Mouse (Mus musculus) intestine, embryonic 14.5 days (tissue): Measurements from ENCODE around the gene Eif2d. TPM values are rescaled to one million over a fixed set of nuclear protein-coding genes. Genes with fewer than 3 reads are reported as not detected.

ENCODE experiments used
- ATAC-seq: fragments of 200-750 bp; cut with Nextera tagmentation; replicated peaks from 2 replicates; pipeline ENCODE4 v1.8.0; 2017; ENCODE audit warnings: low read depth, moderate number of reproducible peaks, moderate TSS enrichment, moderate library complexity; ENCODE audit not compliant: low FRiP score, low TSS enrichment
- DNase-seq: peaks from one replicate; pipeline ENCODE4 v3.0.0-alpha.2; 2018; ENCODE audit warnings: low spot score
- H3K27ac ChIP-seq: fragments of 300-500 bp; sonication (generic); 2 replicates; pipeline ENCODE4 v1.5.1; 2014; ENCODE audit warnings: low read depth, mild to moderate bottlenecking, control low read depth
- H3K27me3 ChIP-seq: fragments of 300-500 bp; sonication (generic); replicated peaks from 2 replicates; pipeline ENCODE4 v1.6.1; 2014; ENCODE audit warnings: low read length, control low read depth; ENCODE audit not compliant: control insufficient read depth, insufficient read depth
- H3K36me3 ChIP-seq: fragments of 300-500 bp; sonication (generic); 2 replicates; pipeline ENCODE4 v1.6.1; 2014; ENCODE audit warnings: low read length, control low read depth; ENCODE audit not compliant: control insufficient read depth, insufficient read depth
- H3K4me1 ChIP-seq: fragments of 300-500 bp; sonication (generic); replicated peaks from 2 replicates; pipeline ENCODE4 v1.6.1; 2014; ENCODE audit warnings: low read length, control low read depth, mixed read lengths; ENCODE audit not compliant: control insufficient read depth, insufficient read depth
- H3K4me2 ChIP-seq: fragments of 300-500 bp; sonication (generic); 2 replicates; pipeline ENCODE4 v1.6.1; 2014; ENCODE audit warnings: low read length
- H3K4me3 ChIP-seq: fragments of 300-500 bp; sonication (generic); 2 replicates; pipeline ENCODE4 v1.5.1; 2014; ENCODE audit warnings: low read depth, low read length, control low read depth, mixed read lengths
- H3K9ac ChIP-seq: fragments of 300-500 bp; sonication (generic); 2 replicates; pipeline ENCODE4 v1.6.1; 2014; ENCODE audit warnings: mild to moderate bottlenecking, low read length
- H3K9me3 ChIP-seq: fragments of 300-500 bp; sonication (generic); 2 replicates; pipeline ENCODE4 v1.6.1; 2016; ENCODE audit warnings: low read length, control low read depth; ENCODE audit not compliant: control insufficient read depth
- WGBS: fragments of 180-500 bp; shearing (Covaris S2); extraction: QIAGEN DNeasy Blood & Tissue Kit; methylation state at CpG from one replicate; pipeline ENCODE4 v1.1.7; 2014; 5-methylcytosine and 5-hydroxymethylcytosine counted together
- polyA plus RNA-seq: library from polyadenylated mRNA; unstranded; fragments of >200 nt; fragmentation: Nextera tagmentation; extraction: Ambion mirVana; gene quantifications from 2 replicates; pipeline ENCODE4 v1.2.1, GENCODE M21; 2014

Gene Eif2d
- polyA plus RNA-seq, 1 experiment from 2014 or later: 62.8 TPM

DNA sequence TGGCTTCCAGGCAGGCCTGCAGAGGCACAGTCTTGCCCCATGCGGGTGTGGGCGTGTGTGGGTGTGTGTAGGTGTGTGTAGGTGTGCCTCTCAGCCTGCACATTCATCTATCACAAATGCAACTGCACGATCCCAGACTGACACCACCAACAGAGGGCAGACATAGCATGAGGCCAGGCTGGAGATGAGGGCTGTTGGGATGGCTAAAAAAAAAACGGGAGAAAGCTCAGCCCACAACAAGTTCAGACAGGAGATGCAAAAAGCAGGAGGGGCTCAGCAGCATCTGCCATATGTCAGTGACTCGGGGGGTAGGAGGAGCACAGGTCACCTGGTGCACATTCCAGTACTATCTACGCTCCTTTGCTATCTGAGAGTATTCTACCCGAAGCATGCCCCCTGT, 75.2 kb downstream of the Eif2d start:
- Histone ChIP-seq H3K27ac (no peak overlapping the region), H3K27me3 (no peaks in the 10 kb centered on the region), H3K36me3 (no peaks in the 10 kb centered on the region), H3K4me3 (no peak overlapping the region), H3K9me3 (no peaks in the 10 kb centered on the region), H3K4me2 (no peak overlapping the region), H3K9ac (no peak overlapping the region), H3K4me1 (no peaks in the 10 kb centered on the region)
- ATAC-seq (no peak), DNase-seq (no peak)
- 44% methylated on average over 7 of the region's 7 CpGs for WGBS

DNA sequence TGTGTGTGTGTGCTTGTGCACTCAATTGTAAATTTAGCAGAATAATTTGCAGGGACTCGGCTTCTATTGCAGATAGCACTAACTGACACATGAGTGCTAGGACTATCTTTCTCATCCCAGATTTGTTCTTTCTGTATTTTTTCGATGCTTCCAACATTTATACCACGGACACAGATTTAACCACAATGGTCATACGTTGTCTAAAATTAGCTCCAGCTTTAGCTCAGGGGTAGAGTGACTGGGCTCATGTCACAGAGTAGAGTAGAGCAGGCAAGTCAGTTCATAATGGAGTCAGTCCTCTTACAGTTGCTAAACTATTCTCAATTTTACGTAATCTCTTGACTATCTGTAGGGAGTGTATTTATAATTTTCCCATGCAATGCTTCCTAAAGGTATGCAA, 75.7 kb downstream of the Eif2d start:
- H3K9me3 ChIP-seq: no peaks in the 10 kb centered on the region
- no peaks in the 10 kb centered on the region for H3K27me3 ChIP-seq
- ATAC-seq (no peak), DNase-seq (no peak)
- H3K27ac ChIP-seq: no peak overlapping the region
- H3K4me3 ChIP-seq: no peak overlapping the region
- H3K4me2 ChIP-seq: no peak overlapping the region
- H3K9ac ChIP-seq: no peak overlapping the region
- H3K4me1 ChIP-seq: no peaks in the 10 kb centered on the region
- H3K36me3 ChIP-seq: no peaks in the 10 kb centered on the region
- 76% methylated on average over 5 of the region's 5 CpGs for WGBS

DNA sequence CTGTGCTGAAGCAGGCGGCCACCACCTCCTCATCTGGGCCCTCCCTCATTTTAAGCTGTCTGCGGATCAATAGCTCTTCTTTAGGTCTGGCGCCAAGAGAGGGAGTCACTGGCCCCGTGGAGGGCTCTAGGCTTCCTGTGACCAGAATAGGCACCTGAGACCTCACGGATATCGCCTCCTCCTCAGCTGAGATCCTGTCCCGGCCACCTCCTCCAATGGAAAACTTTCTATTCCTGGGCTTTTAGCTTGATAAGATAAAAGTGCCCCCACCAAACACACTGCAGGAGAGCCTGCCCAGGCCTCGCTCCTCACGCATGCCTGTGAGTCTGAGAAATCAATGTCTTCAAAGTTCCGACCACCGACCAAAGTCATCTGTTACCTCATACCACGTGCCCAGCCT, 80.5 kb downstream of the Eif2d start:
- WGBS: 61% methylated on average over 12 of the region's 12 CpGs
- no peak for DNase-seq

DNA sequence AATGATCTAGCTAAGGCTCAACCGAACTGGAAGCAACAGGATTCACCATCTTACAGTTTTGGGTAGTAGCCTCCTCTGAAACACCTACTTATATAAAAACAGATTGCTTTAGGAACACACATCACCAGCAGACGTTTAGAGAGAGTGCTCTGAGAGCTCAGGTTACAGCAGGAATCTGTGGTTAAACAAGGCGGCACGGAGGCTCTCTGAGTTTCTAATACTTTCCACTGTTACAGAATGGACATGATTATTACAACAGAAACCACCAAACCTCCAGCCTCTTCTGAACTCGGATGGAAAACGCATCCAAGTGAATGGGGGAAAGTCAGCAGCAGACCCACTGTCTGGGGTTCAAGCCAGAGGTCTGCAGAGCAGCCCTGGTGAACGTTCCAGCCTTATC, 83.1 kb downstream of the Eif2d start:
- H3K27ac ChIP-seq: no peak overlapping the region

More for the DNA sequence above, 80.5 kb downstream of the Eif2d start:
- no peaks in the 10 kb centered on the region for H3K36me3 ChIP-seq
- no peaks in the 10 kb centered on the region for H3K27me3 ChIP-seq
- ATAC-seq: no peak
- no peak overlapping the region for H3K4me3 ChIP-seq
- no peak overlapping the region for H3K9ac ChIP-seq
- H3K27ac ChIP-seq: no peak overlapping the region
- no peak overlapping the region for H3K4me2 ChIP-seq
- H3K4me1 ChIP-seq: peaks cover 8% of the 10 kb centered on the region; the same call in 1 of the 2 replicates
- H3K9me3 ChIP-seq: no peaks in the 10 kb centered on the region

More for the DNA sequence above, 83.1 kb downstream of the Eif2d start:
- Histone ChIP-seq H3K27me3 (0 out of 2 replicates have a peak, but pooled peaks cover 7% of the 10 kb centered on the region), H3K4me2 (no peak overlapping the region), H3K4me1 (peaks cover 14% of the 10 kb centered on the region; the same call in 1 of the 2 replicates), H3K36me3 (no peaks in the 10 kb centered on the region), H3K9me3 (no peaks in the 10 kb centered on the region), H3K9ac (no peak overlapping the region), H3K4me3 (no peak overlapping the region)
- no peak for ATAC-seq
- 44% methylated on average over 7 of the region's 7 CpGs for WGBS
- DNase-seq: no peak

Other genes with a start within 250 kb of the Eif2d start
- gene Il20, start 241.7 kb upstream of the Eif2d start, polyA plus RNA-seq: not detected in 2 replicates
- gene Il19, start 213.1 kb upstream of the Eif2d start, polyA plus RNA-seq: not detected in 2 replicates
- gene Il10, start 133.3 kb upstream of the Eif2d start, polyA plus RNA-seq: not detected in 2 replicates
- gene Mapkapk2, start 55.4 kb upstream of the Eif2d start, polyA plus RNA-seq: 58.1 and 62.4 TPM in 2 replicates
- gene Dyrk3, start 14.8 kb upstream of the Eif2d start, polyA plus RNA-seq: 5.6 and 5.7 TPM in 2 replicates
- 2.7 and 2.9 TPM in 2 replicates for gene Rassf5, start 92.1 kb downstream of the Eif2d start, polyA plus RNA-seq
- gene Ikbke, start 126.4 kb downstream of the Eif2d start, polyA plus RNA-seq: 4.7 and 4.9 TPM in 2 replicates